Mouse (Mus musculus) cortical plate, adult 2 months (tissue): ENCODE results near the gene Gm11042.

Experiments used
- CTCF ChIP-seq: fragments of 200-500 bp; IDR thresholded peaks from 2 replicates; pipeline ENCODE4 v1.5.1; 2011; ENCODE audit warnings: mild to moderate bottlenecking, control low read depth, low read length; ENCODE audit not compliant: insufficient read depth; ENCODE audit errors: extremely low read depth
- POLR2A ChIP-seq: fragments of 200-500 bp; IDR thresholded peaks from 2 replicates; pipeline ENCODE4 v1.6.1; 2011; ENCODE audit warnings: mild to moderate bottlenecking, low read length, control low read depth; ENCODE audit not compliant: insufficient read depth; ENCODE audit errors: extremely low read depth

GRCm38 (mm10) chr12:74284020-74284684 is 32.0 kb downstream of the Gm11042 start:
- TF ChIP-seq CTCF (peak; percentile 49), POLR2A (peak; percentile 86)
